Mouse (Mus musculus) activated CD4-positive, CD25-positive, alpha-beta regulatory T cell, adult 4 months (primary cell): Measurements from ENCODE around the gene Olfr930. TPM values are rescaled to one million over a fixed set of nuclear protein-coding genes. Genes with fewer than 3 reads are reported as not detected.

Experiments
- ATAC-seq: one replicate; pipeline ENCODE4 v1.8.0; 2017
- polyA plus RNA-seq, 2 experiments: library from polyadenylated mRNA; unstranded; fragments of 100-300 nt; shearing (Covaris generic); gene quantifications; one replicate each; pipeline ENCODE4 v1.2.1; 2017

The Olfr930 gene
- polyA plus RNA-seq = not detected

DNA sequence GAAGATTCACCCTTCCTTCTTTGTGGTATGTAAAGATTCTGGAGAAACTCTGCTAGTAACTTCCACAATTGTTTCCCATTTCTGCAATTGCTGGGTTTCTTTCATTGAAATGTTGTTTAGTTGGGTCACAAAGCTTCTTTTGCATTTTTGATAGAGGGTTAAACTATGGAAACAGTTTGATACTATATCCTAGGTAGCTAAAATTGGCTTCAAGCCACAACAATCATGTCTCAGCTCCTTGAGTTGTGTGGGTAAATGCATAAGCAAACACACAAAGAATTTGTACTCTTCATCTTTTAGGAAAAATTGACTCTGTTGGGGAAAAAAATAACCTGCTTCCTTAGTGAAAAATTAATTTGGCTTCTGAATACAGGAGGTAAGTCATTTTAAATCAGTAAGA lies at the start of gene Olfr930:
Gene Olfr930, plus strand, starts transcription at position 301 of the 400 bp plus-strand sequence.
- no peak for ATAC-seq

DNA sequence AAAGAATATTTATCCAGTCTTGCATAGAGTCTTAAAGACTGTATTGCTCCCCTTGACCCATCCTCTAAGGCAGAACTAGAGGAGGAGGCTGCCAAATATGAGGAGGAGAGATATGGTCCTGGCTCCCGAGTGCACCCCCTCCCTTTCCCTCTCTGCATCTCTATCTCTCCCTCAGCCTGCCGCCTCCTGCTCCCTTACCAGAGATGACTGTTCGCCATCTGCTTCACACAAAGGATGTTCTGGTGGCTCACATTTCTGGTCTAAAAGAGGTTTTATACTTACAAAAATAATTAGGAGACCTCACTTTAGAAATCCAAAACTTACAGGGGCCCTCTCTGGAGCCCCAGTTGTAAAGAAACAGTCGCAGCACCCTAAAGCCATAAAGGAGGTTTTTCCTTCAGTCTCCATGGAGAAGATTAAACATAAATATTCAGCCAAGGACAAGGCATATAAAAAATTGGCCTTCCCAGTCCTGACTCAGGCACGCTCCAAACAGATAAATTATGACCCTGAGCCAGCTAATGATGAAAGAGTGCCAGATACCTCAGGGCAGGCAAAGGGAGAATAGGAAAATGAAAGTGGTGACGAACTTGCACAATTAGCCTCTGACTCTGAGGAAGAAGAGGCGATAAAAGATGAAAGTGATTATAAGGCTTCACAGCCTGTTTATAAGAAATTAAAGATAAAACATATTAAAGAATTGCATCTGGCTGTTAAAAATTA lies 24.0 kb downstream of the Olfr930 start:
- no peak for ATAC-seq

DNA sequence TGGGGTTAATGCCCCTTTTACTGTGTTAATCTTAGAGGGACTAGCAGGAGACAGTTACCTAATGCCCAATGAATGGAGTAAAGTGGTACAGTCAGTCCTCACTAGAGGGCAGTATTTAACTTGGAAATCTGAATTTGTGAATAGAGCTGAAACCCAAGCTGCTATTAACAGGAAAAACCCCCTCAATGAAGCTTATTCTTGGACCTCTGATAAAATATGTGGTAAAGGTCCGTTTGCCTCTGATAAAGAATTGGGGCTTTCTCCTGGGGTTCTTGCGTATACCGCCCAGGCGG lies 24.5 kb downstream of the Olfr930 start:
- ATAC-seq = no peak

GRCm38 (mm10) chr9:38972013-38972412 lies 42.4 kb downstream of the Olfr930 start, which contains the start of gene Olfr933:
Gene Olfr933 (plus strand): TSS chr9:38972313.
- no peak for ATAC-seq

Other genes with a start within 250 kb of the Olfr930 start
- not detected for gene Olfr919, start 226.1 kb upstream of the Olfr930 start, polyA plus RNA-seq
- gene Vwa5a, start 211.5 kb upstream of the Olfr930 start, polyA plus RNA-seq = 10 to 100 TPM; 23.4 to 23.8 TPM
- under 1 TPM; 0.08 to 0.62 TPM for gene Olfr920, start 177.5 kb upstream of the Olfr930 start, polyA plus RNA-seq
- not detected for gene Olfr921, start 156.7 kb upstream of the Olfr930 start, polyA plus RNA-seq
- gene Olfr922, start 115.2 kb upstream of the Olfr930 start, polyA plus RNA-seq = not detected
- gene Olfr923, start 103.3 kb upstream of the Olfr930 start, polyA plus RNA-seq = not detected
- not detected for gene Olfr924, start 85.4 kb upstream of the Olfr930 start, polyA plus RNA-seq
- gene Olfr26, start 74.7 kb upstream of the Olfr930 start, polyA plus RNA-seq = not detected
- gene Olfr926, start 52.7 kb upstream of the Olfr930 start, polyA plus RNA-seq = not detected
- not detected for gene Olfr933, start 42.5 kb downstream of the Olfr930 start, polyA plus RNA-seq
- gene Olfr934, start 58.5 kb downstream of the Olfr930 start, polyA plus RNA-seq = not detected
- gene Olfr935, start 69.9 kb downstream of the Olfr930 start, polyA plus RNA-seq = not detected
- not detected for gene Olfr146, start 93.6 kb downstream of the Olfr930 start, polyA plus RNA-seq
- not detected for gene Olfr937, start 135.1 kb downstream of the Olfr930 start, polyA plus RNA-seq
- gene Olfr938, start 149.1 kb downstream of the Olfr930 start, polyA plus RNA-seq = not detected
- gene Olfr27, start 198.3 kb downstream of the Olfr930 start, polyA plus RNA-seq = not detected
- gene Olfr943, start 236.5 kb downstream of the Olfr930 start, polyA plus RNA-seq = not detected